Mouse (Mus musculus) limb, embryonic 12.5 days (tissue): Measurements from ENCODE around the gene Hoxd10. TPM values are rescaled to one million over a fixed set of nuclear protein-coding genes. Genes with fewer than 3 reads are reported as not detected.

Source experiments
- ATAC-seq: fragments of 200-750 bp; cut with Nextera tagmentation; 2 replicates; pipeline ENCODE4 v1.8.0; 2017; ENCODE audit warnings: low read depth, moderate TSS enrichment; ENCODE audit not compliant: insufficient number of reproducible peaks, insufficient read depth, low FRiP score, low TSS enrichment
- H3K27ac ChIP-seq: fragments of 300-500 bp; sonication (generic); 2 replicates; pipeline ENCODE4 v1.5.1; 2016; ENCODE audit warnings: mild to moderate bottlenecking, moderate library complexity
- H3K27me3 ChIP-seq: fragments of 300-500 bp; sonication (generic); 2 replicates; pipeline ENCODE4 v1.6.1; 2016; ENCODE audit warnings: mild to moderate bottlenecking, moderate library complexity
- H3K36me3 ChIP-seq: fragments of 300-500 bp; sonication (generic); 2 replicates; pipeline ENCODE4 v1.6.1; 2016; ENCODE audit warnings: mild to moderate bottlenecking, moderate library complexity
- H3K4me1 ChIP-seq: fragments of 300-500 bp; sonication (generic); replicated peaks from 2 replicates; pipeline ENCODE4 v1.6.1; 2016
- H3K4me2 ChIP-seq: fragments of 300-500 bp; sonication (generic); 2 replicates; pipeline ENCODE4 v1.6.1; 2016; ENCODE audit warnings: mild to moderate bottlenecking, moderate library complexity
- H3K4me3 ChIP-seq: fragments of 300-500 bp; sonication (generic); replicated peaks from 2 replicates; pipeline ENCODE4 v1.5.1; 2016; ENCODE audit warnings: mild to moderate bottlenecking
- H3K9ac ChIP-seq: fragments of 300-500 bp; sonication (generic); replicated peaks from 2 replicates; pipeline ENCODE4 v1.6.1; 2016; ENCODE audit warnings: mild to moderate bottlenecking, moderate library complexity
- H3K9me3 ChIP-seq: fragments of 300-500 bp; sonication (generic); 2 replicates; pipeline ENCODE4 v1.6.1; 2016; ENCODE audit warnings: mild to moderate bottlenecking, moderate library complexity
- WGBS: fragments of 180-500 bp; shearing (Covaris S2); methylation state at CpG from one replicate; pipeline ENCODE4 v1.1.7; 2016; 5-methylcytosine and 5-hydroxymethylcytosine counted together
- polyA plus RNA-seq: library from polyadenylated mRNA; unstranded; fragments of >200 nt; fragmentation: Nextera tagmentation; extraction: Ambion mirVana; gene quantifications from 2 replicates; pipeline ENCODE4 v1.2.1, GENCODE M21; 2016

The Hoxd10 gene
- polyA plus RNA-seq, 1 experiment from 2014 or later, result 42.0 TPM

DNA sequence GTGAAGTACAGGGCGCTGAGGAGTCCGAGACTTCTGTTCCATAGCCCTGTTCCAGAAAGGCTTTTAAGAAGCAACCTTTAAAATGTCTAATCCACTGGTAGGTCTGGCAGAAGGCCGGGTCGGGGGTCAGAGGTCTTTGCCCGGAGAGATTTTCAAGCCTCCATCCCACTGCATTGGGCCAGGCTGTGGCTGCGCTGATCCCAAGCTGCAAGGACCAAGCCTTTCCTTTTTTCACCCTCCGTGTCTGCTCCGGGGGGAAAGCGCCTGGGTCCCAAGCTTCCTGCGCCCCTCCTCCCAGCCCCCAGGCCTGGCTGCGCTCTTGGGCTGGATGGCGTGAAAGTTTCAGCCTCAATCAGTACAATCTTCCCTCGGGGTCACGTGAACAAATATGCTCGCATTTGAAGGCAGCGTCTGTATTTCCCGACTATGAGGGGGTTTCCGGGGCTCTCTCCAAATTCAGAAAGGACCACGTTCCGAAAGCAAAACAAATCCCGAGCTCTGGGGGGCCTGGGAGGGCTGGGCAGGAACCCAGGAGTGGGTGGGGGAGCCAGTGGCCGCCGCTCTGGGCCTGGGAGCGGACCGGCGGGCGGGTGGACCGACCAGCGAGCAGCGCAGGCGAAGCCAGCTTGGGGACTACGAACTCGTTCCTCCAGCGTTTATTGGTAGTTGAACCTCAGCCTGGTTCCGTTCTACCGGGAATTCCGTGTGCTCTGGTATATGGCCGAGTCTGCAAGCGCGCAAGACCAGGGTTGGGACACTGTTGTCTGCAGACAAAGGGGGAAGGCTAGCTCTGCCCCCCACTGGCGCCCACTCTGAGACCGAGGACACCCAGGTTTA lies 44.3 kb downstream of the Hoxd10 start:
- no peak for ATAC-seq
- Histone ChIP-seq H3K4me2 (peak overlapping the region; percentile 46), H3K36me3 (no peaks in the 10 kb centered on the region), H3K4me1 (peaks cover 74% of the 10 kb centered on the region), H3K4me3 (peak overlapping the region; percentile 26), H3K27ac (no peak overlapping the region), H3K27me3 (peaks cover 94% of the 10 kb centered on the region), H3K9ac (0 out of 2 replicates have a peak overlapping the region, but pooled peaks have one; percentile 23), H3K9me3 (no peaks in the 10 kb centered on the region)
- 1% methylated on average over 42 of the region's 42 CpGs for WGBS

DNA sequence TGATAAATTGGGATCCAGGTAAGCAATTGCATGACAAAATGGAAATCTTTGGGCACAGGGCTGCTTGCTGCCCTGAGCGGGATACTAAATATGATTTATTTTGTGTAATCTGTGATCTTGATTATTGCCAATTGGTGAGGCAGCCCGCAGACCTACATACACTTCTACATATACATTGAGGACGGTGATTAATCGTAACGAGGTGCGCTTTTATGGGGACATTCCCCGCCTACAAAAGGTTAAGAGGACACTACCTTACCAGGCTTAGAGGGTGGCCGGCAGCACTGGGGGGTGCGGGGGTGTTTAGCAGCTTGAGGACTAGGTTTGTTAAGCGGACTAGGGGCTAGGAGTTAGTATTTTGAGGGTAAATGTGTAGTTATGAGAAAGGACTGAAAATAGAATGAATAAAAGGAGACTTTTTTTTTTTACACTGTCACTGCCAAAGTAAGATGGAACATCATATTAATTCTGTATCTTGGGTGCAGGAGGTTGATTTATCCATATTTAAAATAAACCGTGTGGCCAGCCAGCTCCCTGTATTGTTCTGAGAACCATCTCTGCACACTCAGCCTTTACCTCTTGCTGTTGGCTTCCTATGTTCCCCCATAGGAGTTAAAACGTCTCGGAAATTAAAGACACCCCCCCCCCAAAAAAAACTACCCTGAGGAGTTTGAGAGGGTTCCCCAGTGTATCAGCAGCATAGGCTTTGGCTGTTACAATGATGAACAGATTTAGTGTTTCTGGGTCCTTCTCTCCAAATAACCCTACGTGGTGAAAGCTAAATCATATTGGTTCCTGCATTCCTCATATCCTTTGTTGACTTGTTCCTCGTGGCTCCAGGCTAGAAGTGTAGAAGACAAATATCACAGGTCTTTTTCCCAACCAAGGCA lies 45.2 kb downstream of the Hoxd10 start:
- Histone ChIP-seq H3K4me1 (peaks cover 75% of the 10 kb centered on the region), H3K9me3 (no peaks in the 10 kb centered on the region), H3K27ac (no peak overlapping the region), H3K27me3 (peaks cover 95% of the 10 kb centered on the region), H3K36me3 (no peaks in the 10 kb centered on the region), H3K4me3 (no peak overlapping the region), H3K4me2 (peak overlapping the region; percentile 46; the same call in 1 of the 2 replicates), H3K9ac (no peak overlapping the region)
- ATAC-seq, result no peak
- WGBS, result 9% methylated on average over 15 of the region's 15 CpGs

DNA sequence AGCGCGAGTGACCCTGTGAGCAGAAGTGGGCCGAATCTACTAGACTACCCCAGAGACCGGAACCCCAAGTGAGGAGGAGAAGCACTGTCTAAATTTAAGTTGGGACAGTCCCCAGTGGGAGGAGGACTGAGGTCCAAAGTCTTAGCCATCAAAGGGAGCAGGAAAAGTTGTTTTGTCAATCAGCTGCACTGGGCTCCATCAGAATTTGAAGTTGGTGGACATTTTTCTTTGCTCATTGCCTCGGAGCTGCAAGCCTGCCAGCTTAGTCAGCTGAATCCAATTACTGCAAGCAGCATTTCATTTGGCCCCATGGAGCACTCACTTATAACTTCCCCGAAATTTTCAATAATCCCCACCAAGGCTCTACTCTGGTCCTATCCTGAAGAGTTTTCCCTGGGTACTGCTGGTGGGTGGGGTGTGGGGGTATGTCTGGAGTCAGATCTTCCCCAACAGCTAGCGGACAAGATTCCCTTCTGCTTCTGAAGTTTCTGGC lies 45.9 kb downstream of the Hoxd10 start:
- H3K9ac ChIP-seq, result no peak overlapping the region
- 10% methylated on average over 7 of the region's 7 CpGs for WGBS
- H3K4me3 ChIP-seq, result no peak overlapping the region
- H3K4me1 ChIP-seq, result peaks cover 69% of the 10 kb centered on the region
- peaks cover 93% of the 10 kb centered on the region for H3K27me3 ChIP-seq
- H3K27ac ChIP-seq, result no peak overlapping the region
- no peak for ATAC-seq
- peak overlapping the region; percentile 10; the same call in 1 of the 2 replicates for H3K4me2 ChIP-seq
- no peaks in the 10 kb centered on the region for H3K9me3 ChIP-seq
- no peaks in the 10 kb centered on the region for H3K36me3 ChIP-seq

DNA sequence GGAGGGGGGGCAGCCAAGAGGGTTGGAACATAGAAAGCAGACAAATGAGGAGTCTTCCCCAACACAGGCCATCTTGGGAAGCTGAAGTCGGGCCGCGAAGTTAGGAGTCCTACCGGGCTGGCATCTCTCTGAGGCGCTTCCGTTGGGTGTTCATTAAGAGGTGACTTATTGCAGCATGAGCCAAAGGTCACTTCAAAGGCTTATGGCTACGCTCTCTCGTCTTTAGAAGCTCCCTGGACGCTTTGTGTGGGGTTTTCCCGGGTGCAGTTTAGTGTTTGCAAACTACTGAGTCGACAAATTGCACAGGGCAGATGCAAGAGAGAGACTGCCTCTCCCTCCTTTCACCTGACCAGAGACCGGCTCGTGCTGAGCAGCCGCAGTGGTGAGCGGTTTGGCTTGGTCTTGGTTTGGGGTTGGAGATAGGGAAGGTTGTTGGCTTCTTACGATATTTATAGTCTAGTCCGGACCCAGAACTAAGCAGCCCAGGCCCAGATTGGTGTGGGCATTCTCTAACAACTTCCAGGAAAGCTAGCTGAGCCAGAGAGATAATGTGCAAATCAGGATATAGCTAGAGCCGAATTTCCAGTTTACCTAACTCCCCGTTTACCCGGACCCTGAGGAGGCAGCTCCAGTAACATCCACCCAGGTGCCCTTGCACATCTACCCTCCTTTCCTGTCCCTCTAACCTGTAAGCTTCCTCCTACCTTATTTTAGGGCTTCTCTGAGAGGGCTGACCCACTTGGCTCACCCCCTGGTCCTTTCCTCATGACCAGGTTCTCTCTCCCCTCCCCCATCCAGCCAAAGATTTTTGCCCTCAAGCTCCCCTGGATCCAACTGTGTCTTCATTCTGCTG lies 47.1 kb downstream of the Hoxd10 start:
- Histone ChIP-seq H3K4me3 (no peak overlapping the region; the same call in 1 of the 2 replicates), H3K4me2 (no peak overlapping the region), H3K4me1 (peaks cover 61% of the 10 kb centered on the region), H3K27ac (no peak overlapping the region), H3K36me3 (no peaks in the 10 kb centered on the region), H3K27me3 (peaks cover 95% of the 10 kb centered on the region), H3K9ac (no peak overlapping the region), H3K9me3 (no peaks in the 10 kb centered on the region)
- no peak for ATAC-seq
- 1% methylated on average over 20 of the region's 20 CpGs for WGBS

DNA sequence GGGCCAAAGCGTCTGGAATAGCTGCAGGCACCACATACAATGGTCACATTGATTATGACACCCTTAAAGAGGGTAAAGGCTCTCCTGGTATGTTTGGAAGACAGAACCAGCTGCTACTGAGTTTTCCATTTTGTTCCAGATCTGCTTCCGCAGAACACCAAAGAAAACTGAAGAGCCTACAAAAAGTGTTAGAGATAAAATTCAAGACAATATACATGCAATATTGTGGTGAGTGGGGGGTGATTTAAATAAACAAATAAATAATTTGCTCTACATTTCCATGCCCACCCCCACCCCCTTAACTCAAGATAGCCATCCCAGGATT lies 47.7 kb downstream of the Hoxd10 start:
- Histone ChIP-seq H3K4me3 (no peak overlapping the region), H3K9ac (no peak overlapping the region)

DNA sequence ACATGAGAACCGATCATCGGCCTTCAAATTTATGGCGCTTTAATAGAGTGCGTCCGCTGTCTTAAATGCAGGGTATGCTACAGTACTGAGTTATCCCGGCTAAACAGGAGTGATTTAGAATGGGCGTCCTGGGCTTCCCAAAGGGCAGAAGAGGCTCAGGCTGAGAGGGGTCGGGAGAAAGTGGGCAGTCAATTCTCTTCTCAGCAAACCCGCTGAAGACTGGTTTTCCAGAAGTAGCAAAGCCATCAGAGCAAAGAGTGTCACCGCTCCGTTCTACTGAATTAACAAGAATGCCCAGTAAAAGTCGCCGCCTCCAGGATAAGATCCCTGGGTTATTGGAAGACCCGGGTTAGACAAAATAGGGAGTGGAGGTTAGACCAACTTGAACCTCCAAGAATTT lies 48.1 kb downstream of the Hoxd10 start:
- ATAC-seq, result no peak
- H3K36me3 ChIP-seq, result no peaks in the 10 kb centered on the region
- H3K4me1 ChIP-seq, result peaks cover 54% of the 10 kb centered on the region
- no peak overlapping the region for H3K9ac ChIP-seq
- H3K27ac ChIP-seq, result no peak overlapping the region
- peaks cover 96% of the 10 kb centered on the region for H3K27me3 ChIP-seq
- WGBS, result 3% methylated on average over 14 of the region's 14 CpGs
- H3K9me3 ChIP-seq, result no peaks in the 10 kb centered on the region
- peak overlapping the region; percentile 43 for H3K4me2 ChIP-seq
- no peak overlapping the region for H3K4me3 ChIP-seq

More for the DNA sequence above, 47.7 kb downstream of the Hoxd10 start:
- ATAC-seq, result no peak
- H3K27ac ChIP-seq, result no peak overlapping the region
- no peak overlapping the region for H3K4me2 ChIP-seq
- WGBS, result 8% methylated on average over 2 of the region's 2 CpGs
- peaks cover 96% of the 10 kb centered on the region for H3K27me3 ChIP-seq
- no peaks in the 10 kb centered on the region for H3K36me3 ChIP-seq
- H3K9me3 ChIP-seq, result no peaks in the 10 kb centered on the region
- H3K4me1 ChIP-seq, result peaks cover 58% of the 10 kb centered on the region

DNA sequence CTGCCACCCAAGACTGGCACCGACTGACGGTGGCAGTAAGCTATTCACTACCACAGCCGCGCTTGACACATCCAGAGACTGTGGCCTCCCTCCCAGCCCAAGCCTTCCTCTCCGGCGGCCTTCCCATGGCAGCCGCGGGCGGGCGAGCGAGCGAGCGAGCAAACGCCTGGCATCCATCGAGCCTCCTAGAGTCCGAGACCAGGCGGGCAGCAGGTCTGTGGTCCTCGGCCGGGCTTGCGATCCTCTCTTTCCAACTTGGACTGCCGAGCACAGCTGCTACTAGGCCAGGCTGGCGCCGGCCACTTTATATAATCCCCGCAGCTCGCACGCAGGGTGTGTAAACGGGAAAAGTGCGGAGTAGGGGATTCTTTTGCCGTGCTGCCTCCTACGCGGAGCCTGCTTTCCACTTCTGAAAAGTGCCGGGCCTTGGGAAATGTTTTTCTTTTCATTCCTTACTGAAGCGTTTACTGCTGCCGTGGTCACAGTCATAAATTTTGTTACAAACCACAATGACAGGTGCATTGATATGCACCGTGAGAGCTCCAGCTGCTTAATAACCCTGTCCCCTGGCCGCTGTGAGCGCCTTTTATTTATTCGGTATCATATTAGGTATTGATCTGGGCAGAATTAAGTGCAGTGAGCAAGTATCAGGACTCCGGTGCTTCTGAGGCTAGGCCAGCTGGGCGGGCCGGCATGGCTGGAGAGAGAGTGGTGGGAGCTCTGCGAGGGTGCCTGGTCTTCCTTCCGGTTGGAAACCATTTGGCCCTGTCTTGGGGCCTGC lies 48.8 kb downstream of the Hoxd10 start:
- no peak overlapping the region for H3K27ac ChIP-seq
- H3K9ac ChIP-seq, result no peak overlapping the region

DNA sequence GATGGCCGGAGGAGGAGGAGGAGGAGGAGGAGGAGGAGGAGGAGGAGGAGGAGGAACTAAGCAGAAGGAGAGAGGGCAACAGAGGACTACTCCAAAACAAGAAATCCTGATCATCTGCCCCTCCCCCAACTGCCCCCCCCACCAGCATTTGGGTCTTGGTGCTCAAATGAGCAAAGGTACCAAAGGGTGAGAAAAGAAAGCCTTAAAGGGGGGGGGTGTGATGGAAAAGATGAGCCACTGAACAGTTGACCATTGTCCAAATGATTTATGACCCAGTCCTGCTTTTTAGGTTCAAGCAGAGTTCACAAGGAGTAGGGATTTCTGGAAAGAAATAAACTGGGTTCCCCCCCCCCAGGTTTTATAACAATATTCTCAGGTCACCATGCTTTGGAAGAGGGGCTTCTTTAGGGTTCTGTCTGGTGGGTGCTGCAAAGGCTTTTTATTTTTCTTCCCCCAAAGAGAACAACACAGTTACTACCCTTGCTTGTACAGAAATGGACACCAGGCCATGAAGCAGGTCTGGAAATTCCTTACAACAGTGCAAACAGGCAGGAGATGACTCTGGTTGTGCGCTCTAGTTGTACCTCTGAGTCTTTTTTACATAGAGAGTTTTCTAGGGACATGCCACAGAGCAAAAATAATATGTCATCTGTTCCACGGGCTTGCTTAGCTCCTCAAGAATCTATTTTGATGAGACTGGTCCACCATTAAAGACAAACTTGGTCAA lies 49.7 kb downstream of the Hoxd10 start:
- ATAC-seq, result no peak
- H3K9ac ChIP-seq, result no peak overlapping the region
- 47% methylated on average over 2 of the region's 3 CpGs for WGBS

More for the DNA sequence above, 48.8 kb downstream of the Hoxd10 start:
- WGBS, result under 1% methylated on average over 43 of the region's 43 CpGs
- ATAC-seq, result no peak
- Histone ChIP-seq H3K36me3 (no peaks in the 10 kb centered on the region), H3K4me3 (peak overlapping the region; percentile 22; the same call in 1 of the 2 replicates), H3K4me1 (peaks cover 50% of the 10 kb centered on the region), H3K9me3 (no peaks in the 10 kb centered on the region), H3K27me3 (peaks cover 96% of the 10 kb centered on the region), H3K4me2 (peak overlapping the region; percentile 43)

DNA sequence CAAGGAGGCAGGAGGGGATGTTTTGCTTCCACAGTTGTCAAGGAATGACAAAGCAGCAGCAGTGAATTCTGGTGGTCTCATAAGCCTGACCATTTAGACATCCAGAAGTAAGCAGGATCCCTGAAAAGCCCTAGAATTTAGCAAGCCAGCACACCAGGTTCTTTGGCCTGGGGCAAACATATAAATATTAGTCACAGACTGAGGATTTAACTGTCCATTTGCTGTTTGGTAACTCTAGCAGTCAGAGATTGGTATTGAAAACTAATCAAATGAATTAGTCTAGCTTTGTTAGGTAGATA lies 50.2 kb downstream of the Hoxd10 start:
- H3K4me2 ChIP-seq, result no peak overlapping the region
- H3K4me1 ChIP-seq, result peaks cover 47% of the 10 kb centered on the region
- peaks cover 96% of the 10 kb centered on the region for H3K27me3 ChIP-seq
- H3K27ac ChIP-seq, result no peak overlapping the region
- H3K4me3 ChIP-seq, result no peak overlapping the region
- ATAC-seq, result no peak
- H3K9ac ChIP-seq, result no peak overlapping the region
- no peaks in the 10 kb centered on the region for H3K36me3 ChIP-seq
- H3K9me3 ChIP-seq, result no peaks in the 10 kb centered on the region

More for the DNA sequence above, 49.7 kb downstream of the Hoxd10 start:
- Histone ChIP-seq H3K9me3 (no peaks in the 10 kb centered on the region), H3K4me3 (no peak overlapping the region), H3K4me2 (no peak overlapping the region), H3K4me1 (peaks cover 43% of the 10 kb centered on the region), H3K27me3 (peaks cover 96% of the 10 kb centered on the region), H3K27ac (no peak overlapping the region), H3K36me3 (no peaks in the 10 kb centered on the region)
